Mouse (Mus musculus) CD4-positive, CD25-positive, alpha-beta regulatory T cell, adult 4 months (primary cell): Measurements from ENCODE around the gene Col20a1. TPM values are rescaled to one million over a fixed set of nuclear protein-coding genes. Genes with fewer than 3 reads are reported as not detected.

Experiments used
- ATAC-seq: one replicate; pipeline ENCODE4 v1.8.0; 2017
- polyA plus RNA-seq, 2 experiments: library from polyadenylated mRNA; unstranded; fragments of 100-300 nt; shearing (Covaris generic); gene quantifications; one replicate each; pipeline ENCODE4 v1.2.1; 2017

Col20a1 gene
- polyA plus RNA-seq, 2 experiments from 2014 or later: 0.36 to 0.38 TPM

- ATAC-seq: no peak
These were observed 9.1 kb downstream of the Col20a1 start for GRCm38 (mm10) chr2:180995457-180995856.

GRCm38 (mm10) chr2:180996436-180996835 is 10.1 kb downstream of the Col20a1 start:
- no peak for ATAC-seq

- no peak for ATAC-seq
These were observed 10.6 kb downstream of the Col20a1 start for GRCm38 (mm10) chr2:180996905-180997304.

GRCm38 (mm10) chr2:181007054-181007453 is 20.7 kb downstream of the Col20a1 start:
- no peak for ATAC-seq

GRCm38 (mm10) chr2:181008339-181008738 is 22.0 kb downstream of the Col20a1 start:
- ATAC-seq: no peak

GRCm38 (mm10) chr2:181031406-181031934 is 45.1 kb downstream of the Col20a1 start:
- ATAC-seq: no peak

- ATAC-seq: no peak
These were observed 46.1 kb downstream of the Col20a1 start for GRCm38 (mm10) chr2:181032407-181032806.

DNA sequence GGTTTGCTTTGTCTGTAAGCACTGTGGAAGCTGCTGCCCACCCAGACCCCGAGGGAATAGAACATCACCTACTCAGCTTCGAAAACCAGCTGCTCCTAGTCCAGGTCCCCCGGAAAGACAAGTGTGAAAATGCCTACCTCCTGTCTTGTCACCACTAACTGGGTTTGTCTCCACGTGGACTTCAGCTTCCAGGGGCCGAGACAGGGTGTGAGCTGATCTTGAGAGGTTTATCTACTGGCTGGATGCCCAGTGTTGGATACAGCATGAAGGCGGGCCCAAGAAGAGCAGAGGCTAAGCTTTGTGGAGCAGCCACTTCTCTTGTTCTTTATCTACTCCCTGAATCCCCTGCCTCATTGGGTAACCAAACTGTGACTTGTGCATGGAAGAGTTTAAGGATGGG is 47.0 kb downstream of the Col20a1 start:
- ATAC-seq: no peak

DNA sequence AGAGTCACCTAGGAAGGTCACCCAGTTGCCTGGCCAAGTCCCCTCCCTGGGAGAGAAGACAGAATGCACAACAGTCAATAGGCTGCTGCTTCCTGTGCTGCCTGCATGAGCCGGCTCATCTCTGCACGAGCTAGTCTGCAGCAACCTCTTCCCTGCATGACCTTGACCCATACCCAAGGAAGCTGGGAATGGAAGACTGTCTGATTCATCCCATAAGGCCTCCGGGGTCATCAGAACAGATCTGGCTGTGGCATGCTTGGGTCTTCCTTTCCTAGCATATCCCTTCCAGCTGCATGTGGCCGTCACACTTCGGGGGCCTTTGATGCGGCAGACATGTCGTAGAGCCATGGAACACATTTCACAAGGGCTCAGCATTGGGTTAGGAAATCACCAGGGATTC is 48.9 kb downstream of the Col20a1 start:
- ATAC-seq: no peak

DNA sequence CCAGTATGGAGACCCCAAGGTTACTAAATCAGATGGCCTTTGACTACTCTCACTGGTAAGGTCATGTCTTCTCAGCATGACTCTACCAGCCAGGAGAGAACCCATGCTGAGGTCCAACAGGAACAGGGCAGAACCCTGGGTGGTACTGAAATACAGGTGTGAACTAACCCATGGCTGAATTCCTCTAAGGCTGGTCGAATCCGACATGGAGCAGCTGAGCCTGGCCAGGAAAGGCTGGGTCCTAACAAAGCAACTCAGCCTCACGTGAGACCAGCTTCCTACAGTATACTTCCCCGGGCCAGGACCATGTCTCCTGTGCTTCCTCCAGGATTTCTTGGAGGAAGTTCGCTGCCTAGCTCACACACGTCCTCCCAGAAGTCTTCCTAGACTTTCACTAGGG is 50.2 kb downstream of the Col20a1 start:
- ATAC-seq: no peak

DNA sequence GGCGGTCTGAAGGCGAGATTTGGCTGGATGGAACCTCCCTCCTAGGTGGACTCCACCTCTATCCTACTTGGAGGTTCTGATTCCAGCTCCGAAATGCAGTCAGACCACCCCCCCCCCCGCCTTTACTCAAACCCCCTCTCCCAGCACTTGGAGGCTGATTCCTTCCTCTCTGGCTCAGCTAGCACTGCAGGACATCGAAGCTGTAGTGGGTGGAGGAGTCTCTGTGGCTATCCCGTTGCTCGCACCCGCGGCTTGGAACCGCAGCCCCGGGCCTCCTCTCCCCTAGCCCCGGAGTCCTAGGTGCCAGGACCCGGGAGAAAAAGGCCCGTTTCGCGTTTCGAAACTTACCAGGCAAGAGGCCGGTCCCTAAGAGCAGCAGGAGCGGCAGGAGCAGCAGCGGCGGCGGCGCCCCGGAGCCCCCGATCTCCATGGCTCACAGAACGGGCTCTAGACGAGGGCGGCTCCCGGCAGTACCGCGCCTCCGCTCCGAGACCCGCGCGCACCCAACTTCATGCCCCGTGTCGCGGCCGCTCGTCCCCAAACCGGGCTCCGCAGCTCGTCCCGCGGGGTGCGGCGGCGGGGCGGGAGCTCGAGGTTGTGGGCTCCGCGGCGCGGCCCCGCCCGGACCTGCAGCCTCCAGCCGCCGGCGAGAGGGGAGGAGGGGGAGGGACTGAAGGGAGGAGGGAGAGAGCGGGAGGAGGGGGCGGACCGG is 52.5 kb downstream of the Col20a1 start:
- ATAC-seq: no peak

DNA sequence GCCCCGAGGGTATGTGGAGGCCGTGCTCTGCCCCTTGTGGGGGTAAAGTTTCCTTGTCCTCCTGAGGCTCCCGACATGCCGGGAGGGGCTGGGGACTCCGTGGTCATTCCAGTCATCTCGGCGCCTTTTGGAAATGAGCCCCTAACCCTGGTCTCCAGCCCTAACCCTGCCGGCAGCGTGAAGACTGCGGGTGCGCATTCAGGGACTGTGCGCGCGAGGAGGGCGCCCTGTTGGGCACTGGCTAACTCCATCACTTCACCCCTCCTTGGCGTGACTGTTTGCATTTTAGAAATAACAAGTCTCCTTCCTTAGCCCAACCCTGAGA is 53.0 kb downstream of the Col20a1 start:
- no peak for ATAC-seq

- ATAC-seq: no peak
These were observed 55.6 kb downstream of the Col20a1 start for GRCm38 (mm10) chr2:181041941-181042340.

DNA sequence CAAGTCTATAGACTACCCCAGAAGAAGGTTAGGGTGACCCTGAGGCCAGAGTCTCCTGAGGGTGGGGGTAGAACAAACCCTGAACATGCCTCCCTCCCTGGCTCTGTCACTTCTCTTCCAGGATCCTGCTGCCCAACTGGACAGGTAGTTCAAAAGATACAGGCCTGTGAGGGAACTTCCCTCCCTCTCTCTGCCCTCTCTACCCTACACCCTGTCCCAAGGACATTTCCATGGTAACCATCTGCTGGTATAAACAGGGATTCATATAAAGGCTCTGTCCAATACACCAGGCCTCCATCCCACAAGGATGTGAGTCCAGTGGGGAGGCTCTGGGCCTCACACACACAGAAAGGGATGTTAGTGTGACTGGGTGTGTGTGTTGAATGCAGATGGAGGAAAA is 56.0 kb downstream of the Col20a1 start:
- ATAC-seq: no peak

DNA sequence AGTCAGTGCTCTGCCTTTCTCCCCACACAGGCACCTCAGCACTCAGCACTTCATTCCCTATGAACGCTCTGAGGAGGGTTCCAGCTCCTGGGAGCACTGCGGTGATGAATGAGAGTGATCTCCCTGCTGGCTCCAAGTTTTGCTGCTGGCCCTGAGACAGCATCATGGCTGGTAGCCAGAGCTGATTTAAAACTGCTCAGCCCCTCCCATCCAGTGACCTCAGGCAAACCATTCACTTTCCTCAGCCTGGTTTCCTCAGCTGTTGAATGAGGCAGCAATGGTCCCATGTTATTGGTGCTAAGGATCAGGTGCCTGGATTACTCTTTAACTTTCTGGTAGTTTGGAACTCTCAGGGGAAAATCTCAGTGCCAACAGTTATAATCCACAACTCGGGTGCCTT is 57.1 kb downstream of the Col20a1 start, which contains the start of gene Chrna4:
TSS of gene Chrna4 (minus strand) at position 110 of the 400 bp plus-strand sequence.
- ATAC-seq: no peak

- no peak for ATAC-seq
These were observed 57.7 kb downstream of the Col20a1 start for GRCm38 (mm10) chr2:181044001-181044400.

DNA sequence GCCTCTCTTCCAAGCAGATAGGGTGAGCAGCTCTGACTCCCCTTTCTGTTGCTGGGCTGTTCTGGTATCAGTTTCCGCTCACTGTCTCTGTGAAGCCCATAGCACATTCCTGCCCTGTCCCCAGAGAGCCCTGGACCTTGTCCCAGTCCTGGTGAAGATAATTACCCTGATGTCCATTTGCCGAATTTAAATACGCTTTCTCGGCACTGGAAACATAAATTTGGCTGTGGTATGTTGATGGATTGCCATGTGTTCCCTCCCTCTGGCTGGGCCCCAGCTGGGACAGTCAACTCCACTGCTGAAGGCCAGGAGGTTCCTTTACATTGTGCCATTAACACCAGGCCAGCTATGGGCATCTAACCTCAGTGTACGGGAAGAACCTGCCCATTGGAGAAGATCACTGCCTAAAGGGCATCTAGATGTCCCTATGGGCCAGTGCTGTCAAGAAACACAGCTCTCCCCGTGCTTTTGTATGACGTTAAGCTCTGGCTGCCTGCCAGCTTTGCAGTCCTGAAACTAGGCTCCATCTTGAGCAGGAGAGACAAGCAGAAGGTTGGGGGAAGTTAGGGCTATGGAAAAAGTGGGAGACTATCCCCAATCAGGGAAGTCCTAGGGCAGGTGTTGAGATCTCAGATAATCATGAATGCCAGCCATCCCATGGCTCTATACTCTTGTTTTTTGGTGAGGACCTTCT is 62.1 kb downstream of the Col20a1 start:
- ATAC-seq: no peak

DNA sequence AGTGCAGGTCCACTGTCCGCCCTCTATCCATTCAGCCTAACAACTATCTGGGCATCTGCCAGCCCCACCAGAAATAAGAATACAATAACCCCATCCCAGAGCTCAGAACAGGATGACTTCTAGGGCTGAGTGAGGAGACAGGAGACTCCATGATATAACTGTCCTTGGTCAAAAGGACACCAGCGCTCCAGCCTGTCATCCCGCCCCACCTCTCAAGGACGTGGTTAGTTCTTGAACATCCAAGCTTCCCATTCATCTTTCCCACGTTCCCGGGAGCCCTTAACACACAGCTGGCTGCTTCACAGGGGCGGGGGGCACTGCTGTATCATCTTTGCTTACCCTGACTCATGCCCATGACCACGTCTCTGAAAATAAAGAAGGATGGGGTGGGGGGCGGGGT is 62.7 kb downstream of the Col20a1 start:
- no peak for ATAC-seq

DNA sequence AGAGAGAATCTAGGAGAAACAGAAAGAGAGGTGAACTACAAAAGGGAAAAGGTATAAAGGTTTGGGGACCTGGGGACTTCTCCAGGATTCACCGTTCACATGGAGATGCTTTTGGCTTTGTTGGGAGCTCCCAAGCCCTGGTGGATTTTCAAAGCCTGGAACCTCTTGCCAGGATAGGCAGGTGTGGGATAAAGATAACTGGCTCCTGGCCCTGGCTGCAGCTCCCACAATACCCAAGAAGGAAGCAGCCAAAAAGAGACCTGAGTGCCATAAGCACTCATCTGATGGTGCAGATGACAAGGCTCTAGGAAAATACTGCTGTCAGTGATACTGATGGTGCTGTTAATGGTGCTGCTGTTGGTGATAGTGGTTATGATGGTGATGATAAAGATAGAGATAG is 65.8 kb downstream of the Col20a1 start:
- ATAC-seq: no peak

GRCm38 (mm10) chr2:181057341-181057740 is 71.0 kb downstream of the Col20a1 start:
- no peak for ATAC-seq

DNA sequence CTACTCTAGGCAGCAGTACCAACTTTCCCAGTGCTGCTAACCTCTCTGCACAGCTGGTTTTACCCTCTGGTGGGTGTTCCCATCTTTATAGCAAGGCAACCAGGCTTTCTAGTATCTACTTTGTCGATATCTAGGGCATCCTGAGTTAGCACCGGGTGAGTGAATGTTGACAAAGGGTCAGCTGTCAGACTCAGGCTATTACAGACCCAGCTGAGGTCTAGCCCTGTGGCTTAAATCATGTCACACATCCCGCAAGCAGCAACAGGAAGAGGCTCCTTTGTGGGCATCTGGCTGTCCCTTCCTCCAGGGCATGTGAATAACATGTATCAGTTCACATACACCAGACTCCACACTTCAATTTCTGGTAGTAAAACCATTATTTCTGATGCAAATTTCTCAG is 71.9 kb downstream of the Col20a1 start:
- ATAC-seq: no peak

GRCm38 (mm10) chr2:181060127-181060526 is 73.8 kb downstream of the Col20a1 start:
- no peak for ATAC-seq

- no peak for ATAC-seq
These were observed 79.5 kb downstream of the Col20a1 start for GRCm38 (mm10) chr2:181065827-181066226.
